Mouse (Mus musculus) limb, embryonic 14.5 days (tissue): Measurements from ENCODE around the gene Gas1. TPM values are rescaled to one million over a fixed set of nuclear protein-coding genes. Genes with fewer than 3 reads are reported as not detected.

ENCODE experiments used
- ATAC-seq: fragments of 200-750 bp; cut with Nextera tagmentation; 2 replicates; pipeline ENCODE4 v1.8.0; 2017; ENCODE audit warnings: low read depth, moderate number of reproducible peaks, moderate TSS enrichment; ENCODE audit not compliant: low FRiP score
- DNase-seq: peaks from one replicate; pipeline ENCODE4 v3.0.0-alpha.2; 2015; ENCODE audit warnings: low spot score
- H3K27ac ChIP-seq: fragments of 300-500 bp; sonication (generic); replicated peaks from 2 replicates; pipeline ENCODE4 v1.5.1; 2014; ENCODE audit warnings: low read depth, mild to moderate bottlenecking, low read length, moderate library complexity, mixed read lengths
- H3K27me3 ChIP-seq: fragments of 300-500 bp; sonication (generic); 2 replicates; pipeline ENCODE4 v1.6.1; 2014; ENCODE audit warnings: low read length, mixed read lengths; ENCODE audit not compliant: control insufficient read depth, insufficient read depth
- H3K36me3 ChIP-seq: fragments of 300-500 bp; sonication (generic); 2 replicates; pipeline ENCODE4 v1.6.1; 2014; ENCODE audit warnings: mild to moderate bottlenecking, low read length, moderate library complexity, mixed read lengths; ENCODE audit not compliant: control insufficient read depth, insufficient read depth
- H3K4me1 ChIP-seq: fragments of 300-500 bp; sonication (generic); 2 replicates; pipeline ENCODE4 v1.6.1; 2014; ENCODE audit warnings: antibody characterized with exemption, low read length, mixed read lengths; ENCODE audit not compliant: control insufficient read depth, insufficient read depth
- H3K4me2 ChIP-seq: fragments of 300-500 bp; sonication (generic); replicated peaks from 2 replicates; pipeline ENCODE4 v1.6.1; 2014; ENCODE audit warnings: low read depth, mild to moderate bottlenecking, low read length, moderate library complexity; ENCODE audit not compliant: severe bottlenecking
- H3K4me3 ChIP-seq: fragments of 300-500 bp; sonication (generic); replicated peaks from 2 replicates; pipeline ENCODE4 v1.5.1; 2014; ENCODE audit warnings: low read length
- H3K9ac ChIP-seq: fragments of 300-500 bp; sonication (generic); 2 replicates; pipeline ENCODE4 v1.6.1; 2014; ENCODE audit warnings: mild to moderate bottlenecking, low read depth, low read length, moderate library complexity; ENCODE audit not compliant: severe bottlenecking
- H3K9me3 ChIP-seq: fragments of 300-500 bp; sonication (generic); 2 replicates; pipeline ENCODE4 v1.6.1; 2016; ENCODE audit warnings: low read length; ENCODE audit not compliant: control insufficient read depth
- POLR2A ChIP-seq: fragments of 200-500 bp; IDR thresholded peaks from 2 replicates; pipeline ENCODE4 v1.8.0; 2012; ENCODE audit warnings: inconsistent platforms, mild to moderate bottlenecking, moderate library complexity, borderline replicate concordance; ENCODE audit not compliant: insufficient read depth, insufficient read length; ENCODE audit errors: extremely low read depth
- WGBS: fragments of 180-500 bp; shearing (Covaris S2); extraction: QIAGEN DNeasy Blood & Tissue Kit; methylation state at CpG from one replicate; pipeline ENCODE4 v1.1.7; 2014; 5-methylcytosine and 5-hydroxymethylcytosine counted together
- polyA plus RNA-seq, 2 experiments: library from polyadenylated mRNA; depleted of rRNA in 1 of 2; stranded (reverse) in 1 of 2; unstranded in 1 of 2; fragments of >200 nt; fragmentation: Nextera tagmentation in 1 of 2; extraction: Ambion mirVana in 1 of 2; gene quantifications; 2 replicates each; pipeline versions ENCODE4 v1.2.1 to v1.2.3; 2012 to 2014

Gas1 gene
- polyA plus RNA-seq (2012; rRNA removed), result 385 and 686 TPM in 2 replicates
- 406 and 517 TPM in 2 replicates for polyA plus RNA-seq (2014; fragmentation: Nextera tagmentation; extraction: Ambion mirVana)

- peaks cover 27% of the 10 kb centered on the region for H3K36me3 ChIP-seq
- H3K27ac ChIP-seq, result peak within 1 kb of the TSS; percentile 100
- H3K27me3 ChIP-seq, result no peaks in the 10 kb centered on the region
- ATAC-seq, result peak; percentile 89
- TF ChIP-seq POLR2A, result peak; percentile 99
- H3K9me3 ChIP-seq, result no peaks in the 10 kb centered on the region
- peak within 1 kb of the TSS; percentile 100 for H3K9ac ChIP-seq
- peak within 1 kb of the TSS; percentile 71 for H3K4me2 ChIP-seq
- H3K4me3 ChIP-seq, result peak within 1 kb of the TSS; percentile 95
- peaks cover 11% of the 10 kb centered on the region for H3K4me1 ChIP-seq
- under 1% methylated on average over 36 of the region's 59 CpGs for WGBS
- DNase-seq, result peak; percentile 97
These were observed at the start of gene Gas1 for GRCm38 (mm10) chr13:60177106-60177796. Gene Gas1, minus strand, starts transcription at chr13:60177365.

DNA sequence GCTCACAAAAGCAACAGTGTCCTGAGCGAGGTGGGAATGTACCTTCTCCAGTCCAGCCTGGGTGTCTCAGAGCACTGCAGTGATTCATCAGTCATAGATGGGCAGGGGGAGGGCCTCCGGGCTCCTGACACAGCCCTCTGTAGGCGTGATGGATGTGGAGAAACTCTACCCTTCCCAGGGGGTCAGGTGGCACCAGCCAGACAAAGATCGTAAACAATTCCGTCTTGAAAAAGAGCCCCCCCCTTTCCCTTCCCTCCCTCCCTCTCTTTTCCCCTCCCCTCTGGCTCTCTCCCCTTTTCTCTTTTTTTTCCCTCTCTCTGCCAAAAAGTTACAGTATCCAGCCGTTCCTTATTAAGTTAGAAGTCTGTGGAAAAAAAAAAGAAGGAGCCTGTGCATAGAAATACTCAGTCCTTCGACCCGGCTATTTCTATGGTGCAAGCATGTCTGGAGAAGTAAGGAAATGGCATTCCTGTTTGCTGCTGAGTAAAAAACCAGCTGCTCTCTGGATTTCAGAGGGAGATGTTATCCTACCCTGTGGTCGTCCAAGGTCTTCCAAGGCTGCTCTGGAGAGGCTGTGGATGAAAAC is 49.2 kb upstream of the Gas1 start:
- Histone ChIP-seq H3K9me3 (no peaks in the 10 kb centered on the region), H3K9ac (no peak overlapping the region), H3K4me2 (peak overlapping the region; percentile 32), H3K36me3 (no peaks in the 10 kb centered on the region), H3K27ac (peak overlapping the region; percentile 85), H3K4me3 (no peak overlapping the region), H3K27me3 (no peaks in the 10 kb centered on the region), H3K4me1 (peaks cover 35% of the 10 kb centered on the region)
- TF ChIP-seq POLR2A, result no peak
- peak; percentile 86 for ATAC-seq
- WGBS, result 5% methylated on average over 9 of the region's 9 CpGs
- peak; percentile 84 for DNase-seq

- Histone ChIP-seq H3K4me3 (no peak overlapping the region), H3K9me3 (no peaks in the 10 kb centered on the region), H3K4me1 (peaks cover 32% of the 10 kb centered on the region), H3K9ac (no peak overlapping the region), H3K36me3 (no peaks in the 10 kb centered on the region), H3K27me3 (no peaks in the 10 kb centered on the region), H3K27ac (peak overlapping the region; percentile 85), H3K4me2 (peak overlapping the region; percentile 32; the same call in 1 of the 2 replicates)
- no peak for TF ChIP-seq POLR2A
- ATAC-seq (no peak), DNase-seq (peak; percentile 86)
- 21% methylated on average over 1 of the region's 1 CpGs for WGBS
These were observed 48.6 kb upstream of the Gas1 start for GRCm38 (mm10) chr13:60225736-60226135.

DNA sequence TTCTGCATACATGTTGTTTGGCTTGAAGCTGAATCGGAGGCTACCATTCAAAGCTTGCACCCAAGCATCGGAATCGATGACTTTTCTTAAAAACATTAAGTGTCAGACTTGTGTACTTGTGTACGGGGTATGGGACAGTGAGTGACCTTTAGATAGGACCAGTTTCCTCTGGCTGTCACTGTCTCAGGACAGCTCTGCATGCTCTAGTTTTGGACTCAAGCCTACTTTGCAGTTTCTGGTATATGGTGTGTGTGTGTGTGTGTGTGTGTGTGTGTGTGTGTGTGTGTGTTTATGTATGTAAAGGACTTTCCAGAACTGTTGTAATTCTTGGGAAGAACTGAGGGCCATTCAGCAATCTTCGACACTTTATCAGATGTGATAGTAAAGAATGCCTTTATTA is 48.1 kb upstream of the Gas1 start:
- Histone ChIP-seq H3K9me3 (no peaks in the 10 kb centered on the region), H3K4me3 (no peak overlapping the region), H3K9ac (no peak overlapping the region), H3K4me2 (no peak overlapping the region), H3K27ac (0 out of 2 replicates have a peak overlapping the region, but pooled peaks have one; percentile 27), H3K27me3 (no peaks in the 10 kb centered on the region), H3K4me1 (peaks cover 30% of the 10 kb centered on the region), H3K36me3 (no peaks in the 10 kb centered on the region)
- ATAC-seq (no peak), DNase-seq (no peak)
- TF ChIP-seq POLR2A, result no peak
- WGBS, result 90% methylated on average over 5 of the region's 5 CpGs

DNA sequence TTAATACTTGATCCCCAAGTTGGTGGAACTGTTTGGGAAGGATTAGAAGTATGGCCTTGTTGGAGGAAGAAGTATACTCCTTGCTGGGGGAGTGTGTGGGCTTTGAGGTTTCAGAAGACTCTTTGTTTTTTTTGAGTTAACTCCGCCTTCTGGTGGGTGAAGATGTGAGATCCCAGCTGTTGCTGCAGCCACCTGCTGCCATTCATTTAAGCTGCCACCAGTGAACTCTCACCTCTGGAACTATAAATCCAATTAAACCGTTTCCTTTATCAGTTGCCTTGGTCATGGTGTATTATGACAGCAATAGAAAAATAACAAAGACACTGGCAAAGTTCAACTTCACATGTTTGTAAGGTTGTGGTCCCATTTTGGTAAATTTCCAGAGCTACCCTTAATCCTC is 46.6 kb upstream of the Gas1 start:
- DNase-seq, result no peak

More for the DNA sequence above, 46.6 kb upstream of the Gas1 start:
- Histone ChIP-seq H3K9ac (no peak overlapping the region), H3K9me3 (no peaks in the 10 kb centered on the region), H3K4me3 (no peak overlapping the region), H3K4me1 (peaks cover 30% of the 10 kb centered on the region), H3K4me2 (no peak overlapping the region), H3K27ac (no peak overlapping the region), H3K27me3 (no peaks in the 10 kb centered on the region), H3K36me3 (no peaks in the 10 kb centered on the region)
- 69% methylated on average over 2 of the region's 2 CpGs for WGBS
- TF ChIP-seq POLR2A, result no peak
- no peak for ATAC-seq
